Mouse (Mus musculus) frontal cortex, adult 2 months (tissue): Measurements from ENCODE around the gene Olah. TPM values are rescaled to one million over a fixed set of nuclear protein-coding genes. Genes with fewer than 3 reads are reported as not detected.

Experiments
- polyA plus RNA-seq: library from polyadenylated mRNA; depleted of rRNA; stranded (reverse); fragments of >200 nt; gene quantifications from 2 replicates; pipeline ENCODE4 v1.2.3, GENCODE M21; 2012; rRNA removed

Olah gene
- polyA plus RNA-seq, 1 experiment = not detected

Other genes with a start within 250 kb of the Olah start
- 55.5 and 65.1 TPM in 2 replicates for gene Nmt2, start 113.0 kb downstream of the Olah start, polyA plus RNA-seq
- 11.4 and 13.5 TPM in 2 replicates for gene Rpp38, start 64.6 kb downstream of the Olah start, polyA plus RNA-seq
- 5.3 and 6.1 TPM in 2 replicates for gene Acbd7, start 61.0 kb downstream of the Olah start, polyA plus RNA-seq
- 3.0 and 3.6 TPM in 2 replicates for gene Meig1, start 25.4 kb upstream of the Olah start, polyA plus RNA-seq
- gene Dclre1c, start 26.9 kb upstream of the Olah start, polyA plus RNA-seq = 10.9 and 11.9 TPM in 2 replicates
- gene Suv39h2, start 77.8 kb upstream of the Olah start, polyA plus RNA-seq = 2.6 and 2.7 TPM in 2 replicates
- 3.1 and 3.2 TPM in 2 replicates for gene Gm45902, start 115.6 kb upstream of the Olah start, polyA plus RNA-seq
- 53.4 and 53.6 TPM in 2 replicates for gene Hspa14, start 115.6 kb upstream of the Olah start, polyA plus RNA-seq
- 1.0 and 1.4 TPM in 2 replicates for gene Cdnf, start 115.8 kb upstream of the Olah start, polyA plus RNA-seq
- 10.4 and 13.8 TPM in 2 replicates for gene Fam107b, start 173.3 kb upstream of the Olah start, polyA plus RNA-seq